Mouse (Mus musculus) heart, postnatal 0 days (tissue): ENCODE measurements around the gene Pdzd7. TPM values are rescaled to one million over a fixed set of nuclear protein-coding genes. Genes with fewer than 3 reads are reported as not detected.
"Not testable (repeated sequence)": the region's sequence is repeated elsewhere in the genome, so short reads cannot be mapped to it uniquely, and the experiment has no call there.

Experiments
- ATAC-seq: fragments of 200-750 bp; cut with Nextera tagmentation; 2 replicates; pipeline ENCODE4 v1.8.0; 2017; ENCODE audit warnings: low read depth, moderate number of reproducible peaks, moderate library complexity; ENCODE audit not compliant: insufficient read depth
- DNase-seq: peaks from one replicate; pipeline ENCODE4 v3.0.0-alpha.2; 2016; ENCODE audit warnings: low spot score
- H3K27ac ChIP-seq: fragments of 300-500 bp; sonication (generic); 2 replicates; pipeline ENCODE4 v1.5.1; 2014; ENCODE audit warnings: low read depth, mild to moderate bottlenecking
- H3K27me3 ChIP-seq: fragments of 300-500 bp; sonication (generic); 2 replicates; pipeline ENCODE4 v1.6.1; 2014; ENCODE audit warnings: low read length, mixed read lengths; ENCODE audit not compliant: control insufficient read depth, insufficient read depth
- H3K36me3 ChIP-seq: fragments of 300-500 bp; sonication (generic); replicated peaks from 2 replicates; pipeline ENCODE4 v1.6.1; 2014; ENCODE audit warnings: low read length, mixed read lengths; ENCODE audit not compliant: control insufficient read depth, insufficient read depth
- H3K4me1 ChIP-seq: fragments of 300-500 bp; sonication (generic); 2 replicates; pipeline ENCODE4 v1.6.1; 2014; ENCODE audit warnings: antibody characterized with exemption; ENCODE audit not compliant: control insufficient read depth, insufficient read depth
- H3K4me2 ChIP-seq: fragments of 300-500 bp; sonication (generic); 2 replicates; pipeline ENCODE4 v1.6.1; 2014; ENCODE audit warnings: low read depth, mild to moderate bottlenecking, low read length, moderate library complexity
- H3K4me3 ChIP-seq: fragments of 300-500 bp; sonication (generic); 2 replicates; pipeline ENCODE4 v1.5.1; 2014; ENCODE audit warnings: low read depth, low read length
- H3K9ac ChIP-seq: fragments of 300-500 bp; sonication (generic); replicated peaks from 2 replicates; pipeline ENCODE4 v1.6.1; 2014; ENCODE audit warnings: low read depth, low read length, mixed read lengths
- H3K9me3 ChIP-seq: fragments of 300-500 bp; sonication (generic); replicated peaks from 2 replicates; pipeline ENCODE4 v1.6.1; 2016; ENCODE audit warnings: low read length; ENCODE audit not compliant: control insufficient read depth
- CTCF ChIP-seq: IDR thresholded peaks from 2 replicates; pipeline ENCODE4 v1.5.1; 2016; ENCODE audit warnings: antibody characterized with exemption, control low read depth, low read depth
- EP300 ChIP-seq: IDR thresholded peaks from 2 replicates; pipeline ENCODE4 v1.6.1; 2016; ENCODE audit warnings: antibody characterized with exemption, low read depth
- WGBS: fragments of 180-500 bp; shearing (Covaris S2); extraction: QIAGEN DNeasy Blood & Tissue Kit; methylation state at CpG from one replicate; pipeline ENCODE4 v1.1.7; 2014; 5-methylcytosine and 5-hydroxymethylcytosine counted together
- polyA plus RNA-seq: library from polyadenylated mRNA; unstranded; fragments of >200 nt; fragmentation: Nextera tagmentation; extraction: Ambion mirVana; gene quantifications from 2 replicates; pipeline ENCODE4 v1.2.1, GENCODE M21; 2015
- total RNA-seq: library from RNA; depleted of rRNA; stranded (reverse); fragments of >200 nt; gene quantifications from 2 replicates; pipeline ENCODE4 v1.2.3, GENCODE M21; 2014; ENCODE audit warnings: low replicate concordance

Gene Pdzd7
- total and polyA plus RNA-seq, 2 experiments from 2014 or later: 0.10 to 0.65 TPM

DNA sequence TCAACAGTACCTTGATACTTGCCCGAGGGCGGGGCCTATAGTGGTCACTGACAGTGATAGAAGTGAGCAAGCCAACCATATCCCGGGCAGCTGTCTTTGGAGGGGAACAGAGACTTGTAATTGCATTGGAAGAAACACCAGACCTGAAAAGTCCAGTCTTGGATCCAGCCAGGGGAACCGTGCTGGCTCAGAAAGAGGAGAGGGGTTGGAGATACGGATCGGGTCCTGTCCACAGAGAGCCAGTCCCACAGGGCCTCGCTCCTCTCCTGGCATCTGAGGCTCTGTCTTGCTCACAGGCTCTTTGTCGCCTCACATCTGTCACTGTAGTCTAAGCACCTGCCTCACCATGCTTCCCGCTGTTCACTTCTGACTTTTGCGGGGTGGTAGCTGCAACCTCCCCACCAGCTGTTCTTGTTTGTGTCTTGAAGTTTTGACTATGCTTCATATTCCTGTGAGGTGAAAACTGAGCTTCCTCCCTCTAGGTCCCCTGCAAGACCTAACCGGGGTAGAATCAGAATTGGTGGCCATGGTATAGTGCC lies 1.1 kb downstream of the Pdzd7 start:
- no peak for ATAC-seq
- no peak overlapping the region for H3K27ac ChIP-seq
- H3K36me3 ChIP-seq: no peaks in the 10 kb centered on the region
- no peak overlapping the region for H3K4me2 ChIP-seq
- no peak overlapping the region for H3K4me3 ChIP-seq
- no peak for DNase-seq
- no peaks in the 10 kb centered on the region for H3K9me3 ChIP-seq
- peaks cover 34% of the 10 kb centered on the region for H3K27me3 ChIP-seq
- 59% methylated on average over 11 of the region's 11 CpGs for WGBS
- H3K4me1 ChIP-seq: peaks cover 18% of the 10 kb centered on the region
- TF ChIP-seq EP300: no peak
- TF ChIP-seq CTCF: no peak
- H3K9ac ChIP-seq: no peak overlapping the region

DNA sequence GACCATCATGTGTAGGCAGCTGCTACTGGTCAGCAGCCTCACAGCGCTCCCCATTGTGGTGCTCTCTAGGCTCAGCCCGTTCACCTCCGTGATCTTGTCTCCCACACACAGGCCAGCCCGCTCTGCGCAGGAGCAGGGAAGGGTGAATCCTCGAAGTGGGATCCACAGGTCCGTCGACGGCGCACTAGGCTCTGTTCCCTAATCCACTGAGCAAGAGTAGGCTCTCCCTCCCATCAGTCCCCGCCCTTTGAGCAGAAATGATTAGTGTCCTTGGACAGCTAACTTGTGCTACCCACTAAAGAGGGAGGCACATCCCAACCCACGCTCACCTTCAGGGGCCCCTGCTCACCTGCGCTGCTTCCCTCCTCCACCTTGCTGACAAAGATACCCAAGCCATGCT lies 5.3 kb downstream of the Pdzd7 start:
- Histone ChIP-seq H3K4me3 (no peak overlapping the region), H3K4me1 (no peaks in the 10 kb centered on the region), H3K27ac (no peak overlapping the region), H3K27me3 (peaks cover 38% of the 10 kb centered on the region), H3K9ac (no peak overlapping the region), H3K9me3 (no peaks in the 10 kb centered on the region), H3K4me2 (no peak overlapping the region), H3K36me3 (no peaks in the 10 kb centered on the region)
- ATAC-seq: no peak
- WGBS: 45% methylated on average over 13 of the region's 13 CpGs
- TF ChIP-seq CTCF: no peak
- TF ChIP-seq EP300: no peak
- no peak for DNase-seq

DNA sequence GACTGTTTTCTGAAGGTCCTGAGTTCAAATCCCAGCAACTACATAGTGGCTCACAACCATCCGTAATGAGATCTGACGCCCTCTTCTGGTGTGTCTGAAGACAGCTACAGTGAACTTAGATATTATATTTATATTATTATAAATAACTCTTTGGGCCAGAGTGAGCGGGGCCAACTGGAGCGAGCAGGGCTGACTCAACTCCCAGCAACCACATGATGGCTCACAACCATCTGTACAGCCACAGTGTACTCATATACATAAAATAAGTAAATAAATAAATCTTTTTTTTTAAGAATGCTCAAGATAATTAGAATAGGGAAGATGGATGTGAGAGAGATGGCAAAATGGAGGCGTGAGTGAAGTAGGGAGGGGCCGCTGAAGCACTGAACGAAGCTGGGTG lies 7.3 kb downstream of the Pdzd7 start:
- H3K27ac ChIP-seq, H3K36me3 ChIP-seq, H3K4me2 ChIP-seq, DNase-seq, ATAC-seq, H3K9me3 ChIP-seq, H3K9ac ChIP-seq, H3K4me3 ChIP-seq, H3K4me1 ChIP-seq: not testable (repeated sequence)
- H3K27me3 ChIP-seq: peaks cover 31% of the 10 kb centered on the region
- WGBS: 91% methylated on average over 7 of the region's 7 CpGs

DNA sequence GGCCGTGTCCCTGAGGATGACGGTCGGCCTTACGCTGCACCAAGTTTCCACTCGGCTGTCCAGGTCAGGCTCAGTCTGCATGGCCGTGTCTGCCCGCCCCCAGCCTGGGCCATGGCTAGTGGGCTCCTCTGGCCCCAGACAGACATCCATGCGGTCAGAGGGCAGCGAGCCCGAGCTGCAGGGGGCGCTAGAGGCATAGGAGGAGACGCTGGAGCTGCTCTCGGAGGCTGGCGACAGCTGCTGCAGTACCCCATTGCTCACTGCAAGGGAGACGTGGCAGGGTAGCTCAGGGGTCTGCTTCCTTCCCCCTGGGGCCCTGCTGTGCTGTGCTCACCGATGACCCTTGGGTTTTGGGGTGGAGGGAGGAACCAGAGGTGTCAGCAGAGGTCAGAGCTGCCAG lies 8.7 kb downstream of the Pdzd7 start:
- no peak overlapping the region for H3K27ac ChIP-seq
- peaks cover 31% of the 10 kb centered on the region for H3K27me3 ChIP-seq
- no peaks in the 10 kb centered on the region for H3K9me3 ChIP-seq
- ATAC-seq: no peak
- no peak overlapping the region for H3K4me2 ChIP-seq
- H3K4me3 ChIP-seq: no peak overlapping the region
- H3K4me1 ChIP-seq: no peaks in the 10 kb centered on the region; the same call in 1 of the 2 replicates
- no peak overlapping the region for H3K9ac ChIP-seq
- DNase-seq: no peak
- H3K36me3 ChIP-seq: no peaks in the 10 kb centered on the region
- 34% methylated on average over 16 of the region's 16 CpGs for WGBS
- no peak for TF ChIP-seq EP300
- peak; percentile 45 for TF ChIP-seq CTCF

DNA sequence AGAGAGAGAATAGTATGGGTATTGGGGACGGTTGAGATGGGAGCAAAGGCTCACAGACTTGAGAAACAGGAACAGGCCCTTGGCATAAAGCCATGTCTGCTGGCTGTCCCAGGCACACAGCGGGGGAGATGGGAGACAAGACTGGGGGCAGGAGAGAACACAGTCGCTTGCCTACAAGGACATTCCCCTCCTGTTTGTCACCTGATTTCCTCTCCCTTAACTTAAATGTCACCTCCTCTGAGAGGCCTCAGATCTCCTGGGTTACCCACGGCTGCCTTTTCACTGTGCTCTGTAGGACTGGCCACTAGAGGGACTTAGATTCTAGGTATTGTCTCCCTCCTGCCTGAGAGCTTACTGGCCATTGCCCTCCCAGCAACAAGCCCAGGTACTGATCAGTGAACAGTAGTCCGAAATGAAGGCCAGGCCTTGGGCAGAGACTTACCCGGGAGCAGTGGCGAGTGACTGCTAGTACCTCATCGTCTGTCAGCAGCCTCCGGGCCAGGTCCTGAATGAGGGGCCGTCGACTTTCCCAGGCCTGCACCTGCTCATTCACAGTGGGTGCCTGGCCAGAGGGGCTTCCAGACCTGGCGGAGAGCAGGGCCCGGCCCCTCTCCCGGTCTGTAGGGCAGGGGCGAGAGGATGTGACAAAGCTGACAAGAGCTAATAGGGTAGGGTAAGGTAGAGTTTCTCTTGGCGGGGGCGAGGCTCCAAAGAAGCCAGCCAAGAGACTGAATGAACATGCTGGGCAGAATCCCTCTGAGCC lies 12.8 kb downstream of the Pdzd7 start:
- ATAC-seq: no peak
- H3K4me1 ChIP-seq: peaks cover 13% of the 10 kb centered on the region; the same call in 1 of the 2 replicates
- H3K4me3 ChIP-seq: no peak overlapping the region
- peak; percentile 52 for TF ChIP-seq CTCF
- TF ChIP-seq EP300: no peak
- H3K27me3 ChIP-seq: 0 out of 2 replicates have a peak, but pooled peaks cover 6% of the 10 kb centered on the region
- DNase-seq: peak; percentile 41
- H3K9me3 ChIP-seq: no peaks in the 10 kb centered on the region
- H3K4me2 ChIP-seq: no peak overlapping the region
- WGBS: 46% methylated on average over 17 of the region's 17 CpGs
- no peak overlapping the region for H3K27ac ChIP-seq
- peaks cover 2% of the 10 kb centered on the region; the same call in 1 of the 2 replicates for H3K36me3 ChIP-seq
- no peak overlapping the region for H3K9ac ChIP-seq
